Mouse (Mus musculus) liver, embryonic 14.5 days (tissue): ENCODE results near the gene Susd4. TPM values are rescaled to one million over a fixed set of nuclear protein-coding genes. Genes with fewer than 3 reads are reported as not detected.

Source experiments
- ATAC-seq: fragments of 200-750 bp; cut with Nextera tagmentation; 2 replicates; pipeline ENCODE4 v1.8.0; 2017; ENCODE audit warnings: moderate number of reproducible peaks, mild to moderate bottlenecking, moderate library complexity; ENCODE audit not compliant: insufficient read depth
- DNase-seq, 3 experiments: peaks; one replicate each; pipeline ENCODE4 v3.0.0-alpha.2; 2012 to 2013; ENCODE audit warnings: low read depth in 3 of 3, low spot score in 3 of 3
- H3K27ac ChIP-seq: fragments of 300-500 bp; sonication (generic); 2 replicates; pipeline ENCODE4 v1.5.1; 2014; ENCODE audit warnings: moderate library complexity, mild to moderate bottlenecking, control low read depth, inconsistent platforms
- H3K27me3 ChIP-seq: fragments of 300-500 bp; sonication (generic); 2 replicates; pipeline ENCODE4 v1.6.1; 2014; ENCODE audit warnings: mild to moderate bottlenecking, low read length, moderate library complexity; ENCODE audit not compliant: control insufficient read depth, insufficient read depth
- H3K36me3 ChIP-seq: fragments of 300-500 bp; sonication (generic); replicated peaks from 2 replicates; pipeline ENCODE4 v1.6.1; 2014; ENCODE audit warnings: low read depth; ENCODE audit not compliant: control insufficient read depth, insufficient read depth
- H3K4me1 ChIP-seq, 2 experiments: fragments of 200-500 bp in 1 of 2; fragments of 300-500 bp in 1 of 2; sonication (generic) in 1 of 2; replicated peaks; 2 replicates each; pipeline ENCODE4 v1.6.1; 2012 to 2014; ENCODE audit warnings: antibody characterized with exemption in 1 of 2, inconsistent platforms in 1 of 2, low read length in 1 of 2; ENCODE audit not compliant: control insufficient read depth in 2 of 2, insufficient read depth in 2 of 2
- H3K4me2 ChIP-seq: fragments of 300-500 bp; sonication (generic); 2 replicates; pipeline ENCODE4 v1.6.1; 2014; ENCODE audit warnings: low read depth, mild to moderate bottlenecking, control low read depth, moderate library complexity
- H3K4me3 ChIP-seq, 2 experiments: fragments of 200-500 bp in 1 of 2; fragments of 300-500 bp in 1 of 2; sonication (generic) in 1 of 2; 2 replicates each; pipeline ENCODE4 v1.5.1; 2012 to 2014; ENCODE audit warnings: low read depth in 2 of 2, low read length in 2 of 2, mild to moderate bottlenecking in 2 of 2, control low read depth in 1 of 2, inconsistent platforms in 1 of 2, moderate library complexity in 1 of 2; ENCODE audit not compliant: insufficient read depth in 1 of 2
- H3K9ac ChIP-seq: fragments of 300-500 bp; sonication (generic); replicated peaks from 2 replicates; pipeline ENCODE4 v1.6.1; 2014; ENCODE audit warnings: mild to moderate bottlenecking, control low read depth, moderate library complexity
- H3K9me3 ChIP-seq: fragments of 300-500 bp; sonication (generic); 2 replicates; pipeline ENCODE4 v1.6.1; 2016; ENCODE audit warnings: low read length, mixed read lengths; ENCODE audit not compliant: control insufficient read depth
- CTCF ChIP-seq: IDR thresholded peaks from 2 replicates; pipeline ENCODE4 v1.5.1; 2016; ENCODE audit warnings: antibody characterized with exemption, low read depth, control low read depth
- EP300 ChIP-seq: IDR thresholded peaks from 2 replicates; pipeline ENCODE4 v1.6.1; 2016; ENCODE audit warnings: antibody characterized with exemption, low read depth
- WGBS: fragments of 180-500 bp; shearing (Covaris S2); extraction: QIAGEN DNeasy Blood & Tissue Kit; methylation state at CpG from one replicate; pipeline ENCODE4 v1.1.7; 2014; ENCODE audit not compliant: insufficient replicate concordance; 5-methylcytosine and 5-hydroxymethylcytosine counted together
- polyA plus RNA-seq, 2 experiments: library from polyadenylated mRNA; depleted of rRNA in 1 of 2; stranded (reverse) in 1 of 2; unstranded in 1 of 2; fragments of >200 nt; fragmentation: Nextera tagmentation in 1 of 2; extraction: Ambion mirVana in 1 of 2; gene quantifications; 2 replicates each; pipeline versions ENCODE4 v1.2.1 to v1.2.3; 2012 to 2014

The Susd4 gene
- polyA plus RNA-seq, 2 experiments, result 0.60 to 0.74 TPM

- Histone ChIP-seq H3K36me3 (no peaks in the 10 kb centered on the region), H3K27me3 (no peaks in the 10 kb centered on the region), H3K4me1 (no peaks in the 10 kb centered on the region), H3K9ac (no peak overlapping the region), H3K4me3 (no peak overlapping the region), H3K9me3 (no peaks in the 10 kb centered on the region), H3K27ac (no peak overlapping the region), H3K4me2 (no peak overlapping the region)
- ATAC-seq, result no peak
- no peak for DNase-seq
- TF ChIP-seq EP300 (no peak), CTCF (no peak)
- 65% methylated on average over 8 of the region's 8 CpGs for WGBS
These were observed 10.0 kb upstream of the Susd4 start for GRCm38 (mm10) chr1:182753694-182754093.

DNA sequence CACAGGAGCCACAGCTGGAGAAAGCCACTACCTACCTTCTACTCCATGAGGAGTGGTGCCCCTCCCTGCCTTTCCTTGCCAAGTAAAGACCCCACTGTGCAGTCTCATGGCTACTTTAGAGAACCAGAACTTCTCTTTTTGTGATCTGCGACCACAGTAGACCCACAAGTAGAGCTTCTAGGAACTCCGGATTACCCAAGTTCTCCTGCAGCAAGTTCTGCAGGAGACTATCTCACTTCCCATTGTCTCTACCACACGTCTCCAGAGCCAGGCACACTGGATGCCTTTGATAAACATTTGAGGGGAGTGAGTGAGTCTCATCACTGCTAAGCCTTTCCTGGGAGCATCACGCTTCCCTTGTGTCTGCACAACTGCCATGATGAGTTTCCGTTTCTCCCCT is 8.8 kb upstream of the Susd4 start:
- no peaks in the 10 kb centered on the region for H3K27me3 ChIP-seq
- DNase-seq (no peak), ATAC-seq (no peak)
- WGBS, result 24% methylated on average over 5 of the region's 5 CpGs
- H3K9ac ChIP-seq, result no peak overlapping the region
- no peak overlapping the region for H3K27ac ChIP-seq
- H3K4me2 ChIP-seq, result no peak overlapping the region
- no peaks in the 10 kb centered on the region for H3K36me3 ChIP-seq
- no peak for TF ChIP-seq EP300
- TF ChIP-seq CTCF, result no peak
- no peaks in the 10 kb centered on the region for H3K9me3 ChIP-seq
- no peaks in the 10 kb centered on the region for H3K4me1 ChIP-seq
- no peak overlapping the region for H3K4me3 ChIP-seq

DNA sequence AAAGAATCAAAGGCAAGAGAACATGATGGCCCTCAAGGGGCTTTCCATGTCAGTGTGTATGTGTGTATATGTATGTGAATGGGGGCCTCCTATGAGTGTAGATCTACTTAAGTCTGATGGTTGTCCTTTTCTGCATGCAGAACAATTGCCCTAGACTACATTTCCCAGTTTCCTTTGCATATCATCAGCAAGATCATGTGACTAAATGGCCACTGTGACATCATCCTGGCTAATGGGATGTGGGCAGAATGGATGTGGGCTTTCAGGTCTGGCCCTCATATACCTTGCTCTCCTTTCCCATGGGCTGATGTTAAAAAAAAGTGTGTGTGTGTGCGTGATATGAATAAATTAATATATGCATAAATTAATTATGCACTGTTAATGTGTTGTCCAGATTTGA is 4.9 kb upstream of the Susd4 start:
- TF ChIP-seq CTCF, result no peak
- no peak for TF ChIP-seq EP300
- no peak overlapping the region for H3K4me2 ChIP-seq
- H3K27ac ChIP-seq, result no peak overlapping the region
- H3K9me3 ChIP-seq, result no peaks in the 10 kb centered on the region
- no peaks in the 10 kb centered on the region for H3K4me1 ChIP-seq
- 71% methylated on average over 1 of the region's 1 CpGs for WGBS
- H3K36me3 ChIP-seq, result no peaks in the 10 kb centered on the region
- peaks cover 6% of the 10 kb centered on the region for H3K27me3 ChIP-seq
- H3K4me3 ChIP-seq, result no peak overlapping the region
- H3K9ac ChIP-seq, result no peak overlapping the region
- no peak for DNase-seq
- no peak for ATAC-seq

- Histone ChIP-seq H3K4me3 (peak overlapping the region; percentile 6 to 43), H3K27me3 (peaks cover 19% of the 10 kb centered on the region), H3K4me2 (peak overlapping the region; percentile 59), H3K36me3 (no peaks in the 10 kb centered on the region), H3K4me1 (no peaks in the 10 kb centered on the region), H3K9ac (no peak overlapping the region), H3K27ac (no peak overlapping the region), H3K9me3 (no peaks in the 10 kb centered on the region)
- 11% methylated on average over 17 of the region's 17 CpGs for WGBS
- ATAC-seq, result no peak
- DNase-seq, result no peak
- TF ChIP-seq EP300 (no peak), CTCF (no peak)
These were observed 407 bp upstream of the Susd4 start for GRCm38 (mm10) chr1:182763191-182763715.

DNA sequence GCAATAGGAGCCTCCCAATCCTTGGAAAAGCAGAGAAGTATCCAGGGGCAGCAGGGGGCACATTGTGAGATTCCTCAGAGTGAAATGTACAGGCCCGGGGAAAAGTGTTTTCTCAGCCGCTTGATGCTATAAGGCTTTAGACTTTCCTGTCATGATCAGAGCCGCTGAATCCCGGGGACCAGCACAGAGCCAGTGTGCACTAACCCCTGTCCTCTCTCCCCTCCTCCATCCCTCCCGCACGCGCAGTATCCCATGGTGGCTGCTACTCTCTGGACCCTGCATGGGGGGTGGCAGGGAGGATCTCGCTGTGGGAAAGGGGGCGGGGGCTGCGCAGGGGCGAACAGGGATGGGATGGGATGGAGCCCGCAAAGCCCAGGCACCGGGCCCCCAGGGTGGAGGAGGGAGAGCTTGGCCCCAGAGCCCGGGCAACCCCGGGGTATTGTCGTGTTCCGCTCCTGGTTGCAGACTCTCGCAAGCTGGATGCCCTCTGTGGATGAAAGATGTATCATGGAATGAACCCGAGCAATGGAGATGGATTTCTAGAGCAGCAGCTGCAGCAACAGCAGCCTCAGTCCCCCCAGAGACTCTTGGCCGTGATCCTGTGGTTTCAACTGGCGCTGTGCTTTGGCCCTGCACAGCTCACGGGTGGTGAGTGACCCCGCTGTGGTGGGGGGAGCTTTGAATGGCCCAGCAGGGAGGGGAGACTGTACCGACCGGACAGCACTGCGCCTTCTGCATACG is 1.1 kb downstream of the Susd4 start:
- Histone ChIP-seq H3K9ac (no peak overlapping the region), H3K27ac (no peak overlapping the region), H3K4me3 (peak overlapping the region in 1 of 2 experiments; percentile 43; a peak in 2 of 4 replicates), H3K4me2 (peak overlapping the region; percentile 59), H3K27me3 (peaks cover 19% of the 10 kb centered on the region), H3K36me3 (no peaks in the 10 kb centered on the region), H3K9me3 (no peaks in the 10 kb centered on the region), H3K4me1 (no peaks in the 10 kb centered on the region)
- TF ChIP-seq CTCF, result no peak
- no peak for TF ChIP-seq EP300
- ATAC-seq (0 out of 2 replicates have a peak, but pooled peaks have one; percentile 31), DNase-seq (no peak)
- WGBS, result 4% methylated on average over 27 of the region's 27 CpGs
